Mouse (Mus musculus): ENCODE results near the gene Adcy2.

Adcy2 gene

DNA sequence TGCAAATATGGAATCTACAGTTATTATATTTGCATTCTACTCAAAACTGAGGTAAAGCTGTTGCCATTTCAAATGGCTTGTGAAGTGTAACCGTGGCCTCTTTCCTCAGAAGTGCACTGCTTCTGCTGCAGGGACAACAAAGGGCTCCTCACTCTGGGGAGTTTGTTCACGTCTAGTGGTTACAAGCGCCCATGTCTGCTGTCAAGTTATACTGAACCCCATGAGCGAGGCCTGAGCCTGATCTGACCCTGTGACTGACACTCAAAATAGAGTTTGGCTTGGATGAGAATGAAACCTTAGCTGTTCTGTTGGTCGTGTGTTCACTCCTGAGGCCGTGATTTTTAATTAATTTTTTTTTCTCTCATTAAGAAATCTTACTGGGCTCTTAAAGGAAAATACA is 38.8 kb downstream of the Adcy2 start:
- no peak for DNase-seq

DNA sequence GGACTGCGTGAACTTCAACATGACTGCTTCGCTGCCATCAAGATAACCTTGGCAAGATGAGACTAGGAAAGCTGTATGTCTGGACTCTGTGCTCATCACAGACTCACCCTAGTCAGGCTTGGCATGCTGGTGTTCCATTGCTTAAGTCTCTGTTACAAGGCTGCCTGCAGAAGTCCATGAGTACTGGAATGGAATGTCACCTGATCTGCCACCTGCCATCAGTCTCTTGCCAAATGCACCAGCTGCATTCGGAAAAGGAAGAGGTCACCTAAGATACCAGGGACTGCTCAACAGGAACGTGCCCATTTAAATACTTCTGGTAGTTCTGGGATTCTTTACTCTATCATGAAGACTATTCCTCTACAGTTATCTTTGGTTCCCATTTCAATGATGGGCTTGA is 39.9 kb downstream of the Adcy2 start:
- DNase-seq, result no peak

DNA sequence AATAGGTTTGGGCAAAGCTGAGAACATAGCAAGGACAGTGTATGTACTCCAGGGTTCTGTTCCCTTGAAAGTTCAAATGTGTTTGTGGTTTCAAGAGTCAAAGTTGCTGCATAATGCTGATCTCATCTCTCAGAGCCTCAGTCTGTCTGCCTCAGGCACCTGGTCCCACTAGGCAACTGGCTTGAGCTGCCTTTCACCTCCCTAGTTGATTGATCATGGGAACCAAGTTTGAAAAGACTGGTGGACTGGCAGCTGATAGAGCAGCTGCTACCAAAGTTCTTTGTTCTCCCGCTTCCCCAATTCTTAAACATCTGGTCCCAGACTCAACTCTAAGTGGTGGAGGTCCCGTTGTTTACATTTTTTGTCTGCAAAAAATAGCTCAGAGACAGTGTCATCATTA is 56.6 kb downstream of the Adcy2 start:
- DNase-seq, result no peak

DNA sequence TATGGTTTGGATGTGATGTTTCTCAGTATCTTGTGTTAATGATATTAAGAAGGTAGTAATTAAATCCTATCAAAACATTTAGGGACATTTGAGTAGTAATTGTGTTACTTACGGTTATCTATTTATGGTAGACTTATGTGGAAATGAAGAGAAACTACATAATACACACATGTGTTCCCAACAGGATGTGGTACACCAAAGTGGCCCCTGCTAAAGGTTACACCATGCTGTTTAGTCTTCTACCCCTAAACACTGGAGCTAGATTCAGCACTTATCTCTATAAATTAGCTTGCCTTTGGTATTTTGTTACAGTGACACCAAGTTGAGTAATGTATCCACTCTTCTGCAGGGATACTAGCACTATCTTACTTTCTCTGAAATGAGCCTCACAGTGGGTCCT is 57.9 kb downstream of the Adcy2 start:
- no peak for DNase-seq

GRCm38 (mm10) chr13:68932283-68932647 is 67.1 kb downstream of the Adcy2 start:
- DNase-seq, result no peak

GRCm38 (mm10) chr13:68931602-68932282 is 67.6 kb downstream of the Adcy2 start:
- peak; percentile 69 for DNase-seq

- DNase-seq, result no peak
Observed at GRCm38 (mm10) chr13:68928469-68928868, 70.9 kb downstream of the Adcy2 start.

- DNase-seq, result no peak
Observed at GRCm38 (mm10) chr13:68913666-68914288, 85.6 kb downstream of the Adcy2 start.

- no peak for DNase-seq
Observed at GRCm38 (mm10) chr13:68906667-68907066, 92.7 kb downstream of the Adcy2 start.

GRCm38 (mm10) chr13:68902708-68903107 is 96.6 kb downstream of the Adcy2 start:
- DNase-seq, result no peak

- DNase-seq, result peak; percentile 71
Observed at GRCm38 (mm10) chr13:68889929-68890593, 109.3 kb downstream of the Adcy2 start.

GRCm38 (mm10) chr13:68868776-68869175 is 130.6 kb downstream of the Adcy2 start:
- no peak for DNase-seq

- peak; percentile 39 for DNase-seq
Observed at GRCm38 (mm10) chr13:68867940-68868655, 131.2 kb downstream of the Adcy2 start.

- DNase-seq, result no peak
Observed at GRCm38 (mm10) chr13:68860036-68860435, 139.3 kb downstream of the Adcy2 start.

DNA sequence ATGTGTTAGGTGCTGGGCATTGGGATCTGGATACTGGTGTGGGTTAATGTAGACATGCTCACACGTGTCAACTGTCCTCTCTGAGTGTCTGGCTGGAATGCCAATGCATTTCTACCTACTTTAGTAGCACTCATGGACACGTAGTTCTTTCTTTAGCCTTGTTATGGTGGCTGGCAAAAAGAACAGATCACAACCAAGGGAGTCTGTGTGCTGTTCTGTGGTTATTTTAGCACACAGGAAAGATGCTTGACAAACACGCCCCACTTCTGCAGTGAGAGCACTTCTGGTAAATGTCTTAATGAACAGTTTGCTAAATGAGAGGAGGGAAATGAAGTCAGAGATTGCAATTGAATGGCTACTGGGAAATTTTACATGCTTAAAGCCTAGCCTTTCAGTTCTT is 151.1 kb downstream of the Adcy2 start:
- no peak for DNase-seq

GRCm38 (mm10) chr13:68839517-68839916 is 159.8 kb downstream of the Adcy2 start:
- DNase-seq, result peak; percentile 67

- DNase-seq, result no peak
Observed at GRCm38 (mm10) chr13:68836183-68836582, 163.2 kb downstream of the Adcy2 start.

DNA sequence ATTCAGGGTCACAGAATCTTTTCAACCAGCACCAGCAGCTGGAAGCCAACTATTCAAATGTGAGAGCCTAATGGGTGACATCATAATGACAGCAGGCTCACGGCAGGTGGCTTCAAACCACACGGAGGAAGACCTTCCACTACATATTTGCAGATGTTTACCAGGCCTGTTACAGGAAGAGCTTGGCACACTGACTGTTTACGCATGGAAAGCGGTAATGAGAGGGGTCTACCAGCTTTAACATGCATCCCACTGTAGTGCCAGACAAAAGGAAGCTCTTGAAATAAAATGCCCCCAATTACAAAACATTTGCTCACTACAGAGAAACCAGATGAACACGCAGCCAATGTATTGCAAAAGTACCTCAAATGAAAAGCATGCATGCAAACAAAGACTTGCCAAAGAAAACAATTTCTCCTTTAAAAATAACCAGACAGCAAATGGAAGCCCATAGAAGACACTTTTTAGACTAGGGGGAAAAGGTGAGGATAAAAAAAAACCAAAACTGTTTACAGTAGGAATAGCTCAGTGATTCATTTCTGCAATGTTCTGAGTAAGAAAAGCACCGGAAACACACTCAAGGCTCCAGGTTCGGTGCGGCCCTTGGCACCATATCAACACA is 163.8 kb downstream of the Adcy2 start:
- DNase-seq, result no peak

DNA sequence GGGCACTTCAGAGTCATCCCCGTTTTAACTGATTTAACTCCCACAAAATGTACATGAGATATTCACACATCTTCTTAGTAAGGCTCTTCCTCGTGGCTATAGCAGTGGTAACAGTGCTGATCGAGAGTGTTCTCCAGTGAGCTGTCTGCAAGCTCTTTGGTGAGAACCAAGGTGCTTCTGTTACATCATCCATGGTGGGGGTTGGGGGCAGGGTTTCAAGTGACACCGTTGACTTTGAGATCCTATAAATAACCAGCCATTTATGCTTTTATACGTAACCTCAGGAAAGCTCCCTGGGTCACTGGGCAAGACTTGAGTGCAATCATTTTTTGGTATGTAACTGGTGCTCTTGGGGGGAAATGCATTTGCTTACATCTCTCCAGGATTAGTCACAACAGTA is 167.2 kb downstream of the Adcy2 start:
- DNase-seq, result no peak

DNA sequence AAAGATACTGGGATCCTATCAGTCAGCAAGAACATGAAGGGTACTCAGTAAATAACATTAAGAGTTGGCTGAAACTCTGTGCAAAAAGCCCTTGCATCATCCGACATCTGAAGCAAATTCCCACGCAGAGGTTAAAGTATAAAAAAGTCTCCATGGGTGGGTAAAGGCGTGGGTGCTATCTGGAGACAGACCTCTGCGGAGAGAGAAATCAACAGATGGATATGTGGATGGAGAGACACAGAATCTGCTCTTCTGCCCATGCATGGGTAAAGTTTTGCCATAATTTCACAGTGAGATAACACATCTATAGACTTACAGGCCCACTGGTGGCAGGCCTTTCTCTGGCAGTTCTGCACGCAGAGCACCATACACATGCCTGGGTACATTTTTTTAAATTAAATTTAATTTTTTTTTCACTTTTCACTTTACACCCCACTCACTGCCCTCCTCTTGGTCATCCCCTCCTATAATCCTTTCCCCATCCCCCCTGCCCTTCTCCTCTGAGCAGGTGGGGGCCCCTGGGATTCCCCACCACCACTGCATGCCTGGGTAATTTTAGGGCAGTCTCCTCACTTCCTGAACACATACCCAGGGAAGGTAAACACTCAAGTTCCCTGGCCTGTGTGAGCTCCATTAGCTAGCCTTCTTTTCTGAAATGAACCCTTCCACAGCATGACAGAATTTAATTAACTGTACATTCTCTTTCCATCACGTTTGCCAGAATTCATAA is 169.1 kb downstream of the Adcy2 start:
- DNase-seq, result peak; percentile 48

- no peak for DNase-seq
Observed at GRCm38 (mm10) chr13:68828441-68828840, 170.9 kb downstream of the Adcy2 start.

DNA sequence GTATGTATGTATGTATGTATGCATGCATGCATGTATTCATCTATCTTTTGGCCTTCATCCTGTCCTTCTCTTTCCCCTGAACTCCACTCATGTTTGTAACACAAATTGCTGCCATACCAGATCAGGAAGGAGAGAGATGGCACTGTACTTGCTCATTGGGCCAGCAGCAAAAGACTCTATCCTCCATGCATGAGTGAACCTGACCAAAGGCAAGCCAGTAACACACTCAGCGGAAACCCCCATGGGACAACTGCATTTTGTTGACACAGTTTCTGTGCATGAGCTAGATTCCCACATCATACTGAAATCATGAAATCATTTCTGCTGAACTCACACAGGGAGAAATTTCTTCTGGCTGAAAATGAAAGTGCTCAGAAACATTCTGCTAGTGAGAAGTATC is 172.9 kb downstream of the Adcy2 start:
- no peak for DNase-seq

All from layer of hippocampus, adult 9-11 months (tissue).